Mouse (Mus musculus): ENCODE data around the gene Dlgap1. TPM values are rescaled to one million over a fixed set of nuclear protein-coding genes. Genes with fewer than 3 reads are reported as not detected.

Dlgap1 gene
- total RNA-seq (2021) (under 1 TPM; 0.39 to 0.52 TPM), polyA plus RNA-seq (2012; rRNA removed) (0.64 and 1.6 TPM in 2 replicates)
- long read RNA-seq, partial matches to known transcripts, result 0 of 1 reads
- long read RNA-seq, other reads (novel, unspliced or antisense), result 1 of 1 reads

- no peak within 1 kb of the TSS for H3K27ac ChIP-seq
- peak; percentile 31; the same call in 1 of the 2 replicates for TF ChIP-seq CTCF (IDR thresholded peaks at IDR 0.05)
- no peak for TF ChIP-seq EP300 (IDR thresholded peaks at IDR 0.05; ENCODE audit: insufficient read depth, low read depth, low read length)
- DNase-seq, result peak; percentile 34 to 48
- intact Hi-C loops (cut with DNase I), result no loop called here
- no peak within 1 kb of the TSS for H3K9ac ChIP-seq (ENCODE audit: low read depth, low read length)
- peaks cover 13% of the 10 kb centered on the region for H3K27me3 ChIP-seq (ENCODE audit: control insufficient read depth, insufficient read depth, low read length)
- 2% methylated on average over 102 of the region's 105 CpGs for WGBS
- H3K79me2 ChIP-seq (replicated peaks; ENCODE audit: control insufficient read depth, insufficient read depth, low read length), result no peaks in the 10 kb centered on the region
- H3K4me3 ChIP-seq, result no peak within 1 kb of the TSS; the same call in 1 of the 2 replicates
- H3K36me3 ChIP-seq (ENCODE audit: control insufficient read depth, insufficient read depth, low read length), result no peaks in the 10 kb centered on the region
- no peaks in the 10 kb centered on the region for H3K4me1 ChIP-seq (ENCODE audit: control insufficient read depth, insufficient read depth, low read length)
Observed at GRCm38 (mm10) chr17:69969021-69969815, at the start of gene Dlgap1. Dlgap1 (plus strand) TSS chr17:69969073.

- Histone ChIP-seq H3K4me3 (no peak overlapping the region), H3K79me2 (replicated peaks; ENCODE audit: control insufficient read depth, insufficient read depth, low read length) (no peaks in the 10 kb centered on the region), H3K36me3 (ENCODE audit: control insufficient read depth, insufficient read depth, low read length) (no peaks in the 10 kb centered on the region), H3K9ac (ENCODE audit: low read depth, low read length) (no peak overlapping the region), H3K27ac (no peak overlapping the region), H3K4me1 (ENCODE audit: control insufficient read depth, insufficient read depth, low read length) (no peaks in the 10 kb centered on the region), H3K27me3 (ENCODE audit: control insufficient read depth, insufficient read depth, low read length) (no peaks in the 10 kb centered on the region)
- 40% methylated on average over 1 of the region's 1 CpGs for WGBS
- intact Hi-C loops (cut with DNase I), result no loop called here
- TF ChIP-seq POLR2A (IDR thresholded peaks at IDR 0.05; ENCODE audit: insufficient read depth, low read depth, low read length) (no peak), CTCF (IDR thresholded peaks at IDR 0.05) (no peak), EP300 (IDR thresholded peaks at IDR 0.05; ENCODE audit: insufficient read depth, low read depth, low read length) (no peak)
- no peak for DNase-seq
Observed at GRCm38 (mm10) chr17:69954936-69955335, 13.9 kb upstream of the Dlgap1 start.

- no peaks in the 10 kb centered on the region for H3K79me2 ChIP-seq (replicated peaks; ENCODE audit: control insufficient read depth, insufficient read depth, low read length)
- H3K4me3 ChIP-seq, result no peak overlapping the region
- peaks cover 13% of the 10 kb centered on the region for H3K27me3 ChIP-seq (ENCODE audit: control insufficient read depth, insufficient read depth, low read length)
Observed at GRCm38 (mm10) chr17:69969816-69970750, 1.2 kb downstream of the Dlgap1 start.

GRCm38 (mm10) chr17:69973081-69973480, 4.2 kb downstream of the Dlgap1 start:
- no peak for TF ChIP-seq EP300 (IDR thresholded peaks at IDR 0.05; ENCODE audit: insufficient read depth, low read depth, low read length)
- no peak for TF ChIP-seq POLR2A (IDR thresholded peaks at IDR 0.05; ENCODE audit: insufficient read depth, low read depth, low read length)
- TF ChIP-seq CTCF (IDR thresholded peaks at IDR 0.05), result no peak
- WGBS, result 52% methylated on average over 3 of the region's 3 CpGs
- Histone ChIP-seq H3K27ac (no peak overlapping the region), H3K79me2 (replicated peaks; ENCODE audit: control insufficient read depth, insufficient read depth, low read length) (no peaks in the 10 kb centered on the region), H3K27me3 (ENCODE audit: control insufficient read depth, insufficient read depth, low read length) (peaks cover 13% of the 10 kb centered on the region), H3K9ac (ENCODE audit: low read depth, low read length) (no peak overlapping the region), H3K4me1 (ENCODE audit: control insufficient read depth, insufficient read depth, low read length) (no peaks in the 10 kb centered on the region), H3K4me3 (no peak overlapping the region), H3K36me3 (ENCODE audit: control insufficient read depth, insufficient read depth, low read length) (no peaks in the 10 kb centered on the region)
- intact Hi-C loops (cut with DNase I), result no loop called here
- no peak for DNase-seq

More at GRCm38 (mm10) chr17:69969816-69970750, 1.2 kb downstream of the Dlgap1 start:
- DNase-seq, result no peak
- Histone ChIP-seq H3K4me1 (ENCODE audit: control insufficient read depth, insufficient read depth, low read length) (no peaks in the 10 kb centered on the region), H3K36me3 (ENCODE audit: control insufficient read depth, insufficient read depth, low read length) (no peaks in the 10 kb centered on the region), H3K9ac (ENCODE audit: low read depth, low read length) (no peak overlapping the region), H3K27ac (no peak overlapping the region)
- WGBS, result 3% methylated on average over 43 of the region's 43 CpGs
- intact Hi-C loops (cut with DNase I), result no loop called here
- no peak for TF ChIP-seq CTCF (IDR thresholded peaks at IDR 0.05)
- no peak for TF ChIP-seq POLR2A (IDR thresholded peaks at IDR 0.05; ENCODE audit: insufficient read depth, low read depth, low read length)
- no peak for TF ChIP-seq EP300 (IDR thresholded peaks at IDR 0.05; ENCODE audit: insufficient read depth, low read depth, low read length)

- intact Hi-C loops (cut with DNase I), result no loop called here
Observed at GRCm38 (mm10) chr17:69973991-69974390, 5.1 kb downstream of the Dlgap1 start.

More at GRCm38 (mm10) chr17:69973991-69974390, 5.1 kb downstream of the Dlgap1 start:
- no peak overlapping the region for H3K9ac ChIP-seq (ENCODE audit: low read depth, low read length)
- DNase-seq, result no peak
- WGBS, result 44% methylated on average over 6 of the region's 6 CpGs
- no peak for TF ChIP-seq CTCF (IDR thresholded peaks at IDR 0.05)
- no peak for TF ChIP-seq EP300 (IDR thresholded peaks at IDR 0.05; ENCODE audit: insufficient read depth, low read depth, low read length)
- no peak for TF ChIP-seq POLR2A (IDR thresholded peaks at IDR 0.05; ENCODE audit: insufficient read depth, low read depth, low read length)
- H3K4me3 ChIP-seq, result no peak overlapping the region
- no peaks in the 10 kb centered on the region for H3K36me3 ChIP-seq (ENCODE audit: control insufficient read depth, insufficient read depth, low read length)
- H3K4me1 ChIP-seq (ENCODE audit: control insufficient read depth, insufficient read depth, low read length), result no peaks in the 10 kb centered on the region
- H3K27me3 ChIP-seq (ENCODE audit: control insufficient read depth, insufficient read depth, low read length), result peaks cover 9% of the 10 kb centered on the region
- H3K79me2 ChIP-seq (replicated peaks; ENCODE audit: control insufficient read depth, insufficient read depth, low read length), result no peaks in the 10 kb centered on the region
- H3K27ac ChIP-seq, result no peak overlapping the region

Measured in heart, adult 2 months (tissue).